Mouse (Mus musculus): ENCODE results near the gene H2-T24.
A peak's percentile ranks its signal among the peaks of the same experiment; 100 is the strongest.
"Not testable (repeated sequence)": the region's sequence is repeated elsewhere in the genome, so short reads cannot be mapped to it uniquely, and the experiment has no call there.

Gene H2-T24

GRCm38 (mm10) chr17:36020191-36021073 is at the start of gene H2-T24:
TSS of gene H2-T24 (minus strand) at chr17:36020560.
- peak; percentile 63 for DNase-seq (ENCODE audit: low spot score)

DNA sequence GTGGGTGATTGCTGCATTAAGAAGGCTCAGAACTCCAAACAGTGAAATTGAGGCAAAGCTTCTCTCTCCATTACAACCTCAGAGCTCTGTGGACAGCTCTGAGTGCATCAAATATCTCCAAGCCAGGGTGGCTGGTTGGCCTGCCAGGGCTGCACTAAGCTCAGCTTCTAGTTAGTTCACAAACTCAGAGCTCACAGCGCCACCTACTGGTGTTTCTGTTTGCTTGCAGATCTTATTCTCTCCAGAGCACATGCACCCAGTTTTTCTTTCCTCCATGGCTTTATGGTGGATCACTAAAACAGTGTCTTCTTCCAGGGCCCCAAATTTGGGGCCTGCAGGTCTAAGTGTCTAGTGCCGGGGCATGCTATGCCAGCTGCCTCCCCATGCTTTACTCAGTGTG is 40.5 kb upstream of the H2-T24 start:
- DNase-seq (ENCODE audit: low spot score) = peak; percentile 95

GRCm38 (mm10) chr17:36058362-36058761 is 38.0 kb upstream of the H2-T24 start, which contains the start of gene Gm11127:
TSS of gene Gm11127 (minus strand) at chr17:36058371.
- not testable (repeated sequence) for DNase-seq (ENCODE audit: low spot score)

DNA sequence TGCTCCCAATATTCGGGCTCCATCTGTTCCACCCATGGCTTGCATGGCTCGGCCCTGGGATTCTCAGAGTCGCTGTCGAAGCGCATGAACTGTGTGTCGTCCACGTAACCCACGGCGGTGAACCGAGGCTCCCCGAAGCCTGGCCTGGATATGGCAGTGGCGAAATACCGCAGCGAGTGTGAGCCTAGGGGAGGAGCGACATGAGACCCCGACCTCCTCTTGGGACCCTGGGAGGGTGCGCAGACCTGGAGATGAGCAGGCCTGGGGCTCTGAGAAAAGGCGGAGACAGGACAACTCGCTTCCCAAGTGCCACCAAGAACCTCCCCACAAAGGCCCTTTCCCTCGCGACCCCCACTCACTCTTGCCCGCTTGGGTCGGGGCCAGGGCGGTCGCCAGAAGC is 37.6 kb upstream of the H2-T24 start:
- DNase-seq (ENCODE audit: low spot score) = not testable (repeated sequence)

DNA sequence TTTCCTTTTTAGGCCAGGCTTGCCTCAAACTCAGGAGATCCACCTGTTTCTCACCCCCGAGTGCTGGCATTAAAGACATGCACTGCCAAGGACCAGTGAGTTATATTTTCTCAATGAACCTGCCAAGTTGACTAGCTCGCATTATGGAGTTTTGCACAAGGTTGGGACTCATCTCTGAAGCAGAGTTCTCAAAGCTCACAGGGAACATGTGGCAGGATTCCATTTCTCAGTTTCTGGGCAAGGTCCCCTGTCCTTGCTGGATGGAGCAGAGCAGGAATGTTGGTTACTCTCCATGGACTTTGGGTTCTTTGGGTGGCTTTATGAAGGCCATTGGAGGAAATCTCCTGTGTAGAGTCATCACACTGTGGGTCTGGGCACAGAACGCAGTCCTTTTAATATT is 22.9 kb upstream of the H2-T24 start:
- peak; percentile 60 for DNase-seq (ENCODE audit: low spot score)

DNA sequence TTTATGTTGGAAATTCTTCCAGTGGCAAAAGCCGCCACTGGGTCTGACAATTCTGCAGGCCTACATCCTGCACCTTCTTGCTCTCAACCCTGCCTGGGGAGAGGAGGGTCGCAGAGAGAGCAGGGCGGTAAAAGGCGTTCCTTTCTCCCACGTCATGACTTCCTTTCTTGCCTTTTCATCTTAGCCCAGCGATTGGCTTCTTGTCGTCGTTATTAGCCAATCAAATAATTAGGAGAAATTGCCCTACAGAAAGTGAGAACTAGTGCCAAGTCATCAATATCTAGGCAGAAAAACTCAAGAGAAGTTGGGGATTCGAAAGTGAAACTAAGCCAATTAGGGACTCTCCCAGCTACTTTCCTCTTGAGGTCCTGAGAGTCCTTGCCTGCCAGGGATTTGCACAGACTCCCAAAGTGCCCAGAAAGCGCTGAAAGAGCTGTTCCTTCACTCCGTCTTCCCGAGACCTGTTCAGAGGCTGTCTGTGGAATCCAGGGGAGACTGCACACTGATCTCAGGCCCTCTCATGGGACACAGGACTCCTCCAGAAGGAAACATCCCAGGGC is 22.3 kb upstream of the H2-T24 start, which contains the start of the genes H2-T22 and Gm6034:
Gene H2-T22 (minus strand): TSS at position 138 of the 560 bp plus-strand sequence.
Gene Gm6034 (plus strand): TSS at position 352 of the 560 bp plus-strand sequence.
- peak; percentile 95 for DNase-seq (ENCODE audit: low spot score)

- not testable (repeated sequence) for DNase-seq (ENCODE audit: low spot score)
Measured at GRCm38 (mm10) chr17:36042055-36042454, 21.7 kb upstream of the H2-T24 start.

- DNase-seq (ENCODE audit: low spot score) = not testable (repeated sequence)
Measured at GRCm38 (mm10) chr17:36040604-36041003, 20.2 kb upstream of the H2-T24 start.

DNA sequence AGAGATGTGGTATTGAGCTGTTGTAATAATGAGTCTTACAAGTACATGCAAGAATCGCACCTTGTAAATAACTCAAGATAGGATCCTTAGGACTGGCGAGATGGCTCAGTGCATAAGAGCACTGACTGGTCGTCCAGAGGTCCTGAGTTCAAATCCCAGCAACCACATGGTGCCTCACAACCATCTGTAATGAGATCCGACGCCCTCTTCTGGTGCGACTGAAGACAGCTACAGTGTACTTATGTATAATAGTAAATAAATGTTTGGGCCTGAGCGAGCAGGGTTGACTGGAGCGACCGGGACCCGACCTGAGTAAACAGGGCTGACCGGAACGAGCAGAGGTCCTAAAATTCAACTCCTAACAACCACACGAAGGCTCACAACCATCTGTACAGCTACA is 15.8 kb upstream of the H2-T24 start:
- DNase-seq (ENCODE audit: low spot score) = not testable (repeated sequence)

- peak; percentile 68 for DNase-seq (ENCODE audit: low spot score)
Measured at GRCm38 (mm10) chr17:36035010-36035638, 14.8 kb upstream of the H2-T24 start.

DNA sequence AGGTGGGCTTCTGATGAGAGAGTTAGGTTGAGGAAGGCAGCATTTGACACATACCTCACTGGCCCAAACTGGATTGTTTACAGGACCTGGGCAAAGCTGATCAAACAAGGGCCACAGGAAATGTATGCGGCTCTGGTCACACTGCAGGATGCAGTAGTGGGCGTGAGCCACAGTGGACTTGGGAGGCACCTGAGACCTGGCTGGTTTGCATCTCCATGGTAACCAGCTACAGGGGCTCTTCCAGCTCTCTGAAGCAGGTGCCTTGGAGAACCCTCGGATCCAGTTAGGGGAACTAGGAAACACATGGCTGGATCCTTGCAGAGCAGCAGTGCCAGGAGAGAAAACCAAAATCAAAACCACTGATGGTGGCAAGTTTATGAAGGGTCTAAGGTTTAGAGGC is 14.2 kb upstream of the H2-T24 start:
- not testable (repeated sequence) for DNase-seq (ENCODE audit: low spot score)

DNA sequence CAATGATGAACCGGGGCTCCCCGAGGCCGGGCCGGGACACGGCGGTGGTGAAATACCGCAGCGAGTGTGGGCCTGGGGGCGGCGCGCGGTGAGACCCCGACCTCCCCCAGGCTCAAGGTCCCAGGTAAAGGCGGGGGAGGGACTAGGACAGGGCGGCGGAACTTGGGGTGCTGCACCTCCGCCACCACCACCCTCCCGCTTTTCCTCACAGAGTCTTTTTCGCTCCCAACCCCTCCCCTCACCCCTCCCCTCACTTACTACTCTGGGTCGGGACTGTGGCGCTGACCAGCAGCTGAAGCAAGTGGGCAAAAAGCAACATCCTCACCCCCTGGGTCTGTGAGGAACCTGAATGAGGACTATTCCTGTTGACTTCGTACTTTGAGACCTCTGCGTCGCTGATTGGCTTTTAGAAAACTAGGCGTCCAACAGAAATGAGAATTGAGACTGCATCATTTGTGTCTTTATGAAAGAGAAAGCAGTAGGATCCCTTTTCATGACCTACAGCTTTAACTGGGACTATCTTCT is 12.1 kb upstream of the H2-T24 start, which contains the start of gene H2-T23:
Gene H2-T23 (minus strand): TSS at position 505 of the 525 bp plus-strand sequence.
- DNase-seq (ENCODE audit: low spot score) = peak; percentile 59

DNA sequence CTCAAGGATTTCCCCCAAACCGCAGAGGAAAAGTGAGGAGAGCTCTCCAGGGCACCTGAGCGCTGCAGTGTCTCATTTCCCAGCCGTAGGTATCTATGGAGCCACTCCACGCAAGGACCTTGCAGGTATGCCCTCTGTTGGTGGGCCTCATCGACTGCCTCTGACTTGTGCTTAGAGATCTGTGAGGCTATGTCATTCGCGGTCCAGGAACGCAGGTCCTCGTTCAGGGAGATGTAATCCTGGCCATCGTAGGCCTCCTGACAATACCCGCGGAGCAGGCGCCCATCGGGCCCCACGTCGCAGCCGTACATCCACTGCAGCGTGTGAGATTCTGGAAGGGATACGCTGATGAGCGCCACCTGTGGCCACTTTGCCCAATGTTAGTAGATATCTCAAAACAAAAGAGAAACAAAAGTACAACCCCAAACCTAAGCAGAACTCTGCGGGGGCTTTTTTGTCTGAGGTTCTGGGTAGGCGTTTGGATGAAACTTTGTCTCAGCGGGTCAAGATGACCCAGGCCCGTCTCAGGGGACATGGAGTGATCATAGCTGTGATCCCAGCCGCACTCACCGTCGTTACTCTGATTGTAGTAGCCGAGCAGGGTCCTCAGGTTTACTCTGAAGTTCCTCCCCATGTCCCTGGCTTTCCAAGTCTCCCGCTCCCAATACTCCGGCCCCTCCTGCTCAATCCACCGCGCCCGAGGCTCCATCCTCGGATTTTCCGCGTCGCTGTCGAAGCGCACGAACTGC is 11.4 kb upstream of the H2-T24 start:
- DNase-seq (ENCODE audit: low spot score) = not testable (repeated sequence)

GRCm38 (mm10) chr17:36030703-36031582 is 10.6 kb upstream of the H2-T24 start:
- peak; percentile 2 for DNase-seq (ENCODE audit: low spot score)

GRCm38 (mm10) chr17:36030046-36030702 is 9.8 kb upstream of the H2-T24 start:
- DNase-seq (ENCODE audit: low spot score) = peak; percentile 1

- DNase-seq (ENCODE audit: low spot score) = peak; percentile 2
Measured at GRCm38 (mm10) chr17:36028879-36029619, 8.7 kb upstream of the H2-T24 start.

GRCm38 (mm10) chr17:36027663-36028062 is 7.3 kb upstream of the H2-T24 start:
- DNase-seq (ENCODE audit: low spot score) = no peak

DNA sequence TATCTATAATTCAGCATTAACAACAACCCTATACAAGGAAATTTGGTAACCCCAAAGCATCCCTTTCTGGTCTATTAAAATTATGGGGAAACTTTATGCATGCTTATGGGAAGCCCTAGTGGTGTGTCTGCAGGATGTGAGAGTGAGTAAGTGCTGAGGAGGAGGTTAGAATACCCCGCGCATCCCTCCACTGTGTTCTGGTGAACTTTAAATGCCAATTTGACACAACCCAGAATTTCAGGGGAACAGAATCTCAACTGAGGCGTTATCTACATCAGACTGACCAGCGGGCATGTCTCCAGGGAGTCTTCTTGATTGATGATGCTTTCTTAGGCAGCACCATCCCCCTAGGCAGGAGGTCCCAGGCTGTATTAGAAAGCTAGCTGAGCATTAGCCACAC is 5.5 kb upstream of the H2-T24 start:
- DNase-seq (ENCODE audit: low spot score) = peak; percentile 2

- DNase-seq (ENCODE audit: low spot score) = peak; percentile 3
Measured at GRCm38 (mm10) chr17:36025197-36025596, 4.8 kb upstream of the H2-T24 start.

All from adipocyte (in vitro differentiated cells).